Mouse (Mus musculus) spleen, adult 2 months (tissue): ENCODE data around the gene Ppargc1a. TPM values are rescaled to one million over a fixed set of nuclear protein-coding genes. Genes with fewer than 3 reads are reported as not detected.

Source experiments
- DNase-seq, 2 experiments: peaks; one replicate each; pipeline versions ENCODE4 v3.0.0 to v3.0.0-alpha.2; 2012 to 2021; ENCODE audit warnings: low spot score in 2 of 2, low read depth in 1 of 2
- H3K27ac ChIP-seq: fragments of 200-500 bp; 2 replicates; pipeline ENCODE4 v1.5.1; 2012; ENCODE audit warnings: low read length, inconsistent platforms; ENCODE audit not compliant: insufficient read depth
- H3K27me3 ChIP-seq: fragments of 200-500 bp; 2 replicates; pipeline ENCODE4 v1.6.1; 2012; ENCODE audit warnings: mild to moderate bottlenecking, moderate library complexity, low read length, inconsistent platforms; ENCODE audit not compliant: control insufficient read depth, insufficient read depth
- H3K36me3 ChIP-seq: fragments of 200-500 bp; 2 replicates; pipeline ENCODE4 v1.6.1; 2012; ENCODE audit warnings: mild to moderate bottlenecking, low read length, inconsistent platforms; ENCODE audit not compliant: control insufficient read depth, insufficient read depth
- H3K4me1 ChIP-seq: fragments of 200-500 bp; 2 replicates; pipeline ENCODE4 v1.6.1; 2011; ENCODE audit warnings: inconsistent platforms; ENCODE audit not compliant: control insufficient read depth, insufficient read depth, insufficient read length
- H3K4me3 ChIP-seq: fragments of 200-500 bp; 2 replicates; pipeline ENCODE4 v1.5.1; 2011; ENCODE audit warnings: mild to moderate bottlenecking, inconsistent platforms; ENCODE audit not compliant: insufficient read depth, insufficient read length; ENCODE audit errors: extremely low read depth
- CTCF ChIP-seq: fragments of 200-500 bp; IDR thresholded peaks from 2 replicates; pipeline ENCODE4 v1.5.1; 2011; ENCODE audit warnings: mild to moderate bottlenecking, inconsistent platforms; ENCODE audit not compliant: insufficient read depth, insufficient read length, insufficient replicate concordance; ENCODE audit errors: extremely low read depth
- POLR2A ChIP-seq: fragments of 200-500 bp; IDR thresholded peaks from 2 replicates; pipeline ENCODE4 v1.6.1; 2011; ENCODE audit warnings: low read depth, low read length, inconsistent platforms
- WGBS: fragments of 180-500 bp; shearing (Covaris S2); methylation state at CpG from one replicate; pipeline ENCODE4 v1.1.7; 2018; 5-methylcytosine and 5-hydroxymethylcytosine counted together
- polyA plus RNA-seq: library from polyadenylated mRNA; depleted of rRNA; stranded (reverse); fragments of >200 nt; gene quantifications from 2 replicates; pipeline ENCODE4 v1.2.3, GENCODE M21; 2012; rRNA removed

Gene Ppargc1a
- 0.23 and 0.30 TPM in 2 replicates for polyA plus RNA-seq

- DNase-seq, result no peak
- Histone ChIP-seq H3K27me3 (no peaks in the 10 kb centered on the region), H3K4me1 (no peaks in the 10 kb centered on the region), H3K36me3 (no peaks in the 10 kb centered on the region), H3K4me3 (no peak within 1 kb of the TSS), H3K27ac (no peak within 1 kb of the TSS)
- no peak for TF ChIP-seq CTCF
- no peak for TF ChIP-seq POLR2A
- 50% methylated on average over 6 of the region's 6 CpGs for WGBS
These were observed at the start of gene Ppargc1a for GRCm38 (mm10) chr5:51567659-51568058. Gene Ppargc1a, minus strand, starts transcription at chr5:51567726.

- Histone ChIP-seq H3K27ac (no peak overlapping the region), H3K36me3 (no peaks in the 10 kb centered on the region), H3K27me3 (no peaks in the 10 kb centered on the region), H3K4me3 (no peak overlapping the region), H3K4me1 (no peaks in the 10 kb centered on the region)
- TF ChIP-seq CTCF, result no peak
- no peak for TF ChIP-seq POLR2A
- no peak for DNase-seq
- 83% methylated on average over 1 of the region's 1 CpGs for WGBS
These were observed 49.4 kb upstream of the Ppargc1a start for GRCm38 (mm10) chr5:51616877-51617276.

GRCm38 (mm10) chr5:51612049-51612448, 44.5 kb upstream of the Ppargc1a start:
- 94% methylated on average over 4 of the region's 4 CpGs for WGBS
- TF ChIP-seq POLR2A (no peak), CTCF (no peak)
- Histone ChIP-seq H3K4me3 (no peak overlapping the region), H3K27me3 (no peaks in the 10 kb centered on the region), H3K4me1 (no peaks in the 10 kb centered on the region), H3K27ac (no peak overlapping the region), H3K36me3 (no peaks in the 10 kb centered on the region)
- DNase-seq, result no peak

GRCm38 (mm10) chr5:51607686-51608480, 40.4 kb upstream of the Ppargc1a start:
- DNase-seq, result no peak
- TF ChIP-seq CTCF (no peak), POLR2A (no peak)
- Histone ChIP-seq H3K27me3 (no peaks in the 10 kb centered on the region), H3K4me3 (no peak overlapping the region), H3K4me1 (no peaks in the 10 kb centered on the region), H3K27ac (no peak overlapping the region), H3K36me3 (no peaks in the 10 kb centered on the region)
- WGBS, result 83% methylated on average over 6 of the region's 6 CpGs

- TF ChIP-seq POLR2A (no peak), CTCF (no peak)
- no peak overlapping the region for H3K4me3 ChIP-seq
These were observed 32.0 kb upstream of the Ppargc1a start for GRCm38 (mm10) chr5:51599549-51599948.

GRCm38 (mm10) chr5:51595644-51596043, 28.1 kb upstream of the Ppargc1a start:
- Histone ChIP-seq H3K4me3 (no peak overlapping the region), H3K36me3 (no peaks in the 10 kb centered on the region), H3K4me1 (no peaks in the 10 kb centered on the region), H3K27me3 (no peaks in the 10 kb centered on the region), H3K27ac (no peak overlapping the region)
- TF ChIP-seq POLR2A (no peak), CTCF (no peak)
- no peak for DNase-seq
- WGBS, result 88% methylated on average over 9 of the region's 9 CpGs

More at GRCm38 (mm10) chr5:51599549-51599948, 32.0 kb upstream of the Ppargc1a start:
- H3K27me3 ChIP-seq, result no peaks in the 10 kb centered on the region
- H3K27ac ChIP-seq, result no peak overlapping the region
- no peaks in the 10 kb centered on the region for H3K4me1 ChIP-seq
- H3K36me3 ChIP-seq, result no peaks in the 10 kb centered on the region
- no peak for DNase-seq
- 80% methylated on average over 6 of the region's 6 CpGs for WGBS

- no peak for DNase-seq
These were observed 24.7 kb upstream of the Ppargc1a start for GRCm38 (mm10) chr5:51592206-51592605.

More at GRCm38 (mm10) chr5:51592206-51592605, 24.7 kb upstream of the Ppargc1a start:
- no peak overlapping the region for H3K4me3 ChIP-seq
- H3K4me1 ChIP-seq, result no peaks in the 10 kb centered on the region
- no peak overlapping the region for H3K27ac ChIP-seq
- WGBS, result 56% methylated on average over 5 of the region's 5 CpGs
- H3K27me3 ChIP-seq, result no peaks in the 10 kb centered on the region
- no peaks in the 10 kb centered on the region for H3K36me3 ChIP-seq
- TF ChIP-seq POLR2A, result no peak
- TF ChIP-seq CTCF, result no peak
